Mouse (Mus musculus): ENCODE measurements around the gene Desi2. TPM values are rescaled to one million over a fixed set of nuclear protein-coding genes. Genes with fewer than 3 reads are reported as not detected.
"Not testable (repeated sequence)": the region's sequence is repeated elsewhere in the genome, so short reads cannot be mapped to it uniquely, and the experiment has no call there.

Gene Desi2
- total and polyA plus RNA-seq, 3 experiments: 11.1 to 32.9 (median 14.7) TPM

- H3K9me3 ChIP-seq (replicated peaks; ENCODE audit: low read length): peaks cover 14% of the 10 kb centered on the region
- no peak for TF ChIP-seq TCF12 (IDR thresholded peaks at IDR 0.05; ENCODE audit: low read depth, low read length)
- no peak for TF ChIP-seq POLR2A (IDR thresholded peaks at IDR 0.05; ENCODE audit: low read depth, low read length)
- TF ChIP-seq ELF1 (IDR thresholded peaks at IDR 0.05; ENCODE audit: low read depth, low read length): no peak
- no peak for TF ChIP-seq SMC3 (IDR thresholded peaks at IDR 0.05; ENCODE audit: low read depth, low read length)
- no peak for TF ChIP-seq ETS1 (conservative IDR thresholded peaks at IDR 0.05; ENCODE audit: low read depth, low read length)
- TF ChIP-seq GABPA (IDR thresholded peaks at IDR 0.05; ENCODE audit: insufficient replicate concordance, low read depth, low read length): no peak
- no peak for TF ChIP-seq BHLHE40 (IDR thresholded peaks at IDR 0.05; ENCODE audit: low read depth, low read length)
- no peak overlapping the region for H3K4me3 ChIP-seq (replicated peaks in 1 of 3; ENCODE audit: low read depth in 2 of 3, low read length in 2 of 3, poor library complexity in 1 of 3)
- no peak overlapping the region for H3K4me2 ChIP-seq (ENCODE audit: insufficient read depth, low read depth, poor library complexity, severe bottlenecking)
- H3K9ac ChIP-seq (ENCODE audit: insufficient read depth, low read depth): no peak overlapping the region
- in situ Hi-C loops (cut with MboI; ENCODE audit: low pct_ligation_motif_present, low pct_unique_long_range_greater_than_20kb, low sequenced_read_pairs): no loop called here
- peaks cover 3 to 10% of the 10 kb centered on the region in 2 experiments; a peak in 2 of 4 replicates for H3K4me1 ChIP-seq (ENCODE audit: control insufficient read depth in 1 of 2, insufficient read depth in 2 of 2)
- dilution Hi-C loops (cut with MboI; ENCODE audit: extremely low pct_ligation_motif_present, extremely low pct_unique_long_range_greater_than_20kb, low sequenced_read_pairs): no loop called here
- no peaks in the 10 kb centered on the region for H3K36me3 ChIP-seq (replicated peaks in 1 of 2; ENCODE audit: control insufficient read depth in 1 of 2, insufficient read depth in 1 of 2, low read length in 1 of 2)
- no peaks in the 10 kb centered on the region for H3K79me2 ChIP-seq (replicated peaks; ENCODE audit: control insufficient read depth, extremely low read depth, insufficient read depth, poor library complexity, severe bottlenecking)
- no peak for DNase-seq (ENCODE audit: extremely low read depth)
- H3K27me3 ChIP-seq (replicated peaks): no peaks in the 10 kb centered on the region
- H3K27ac ChIP-seq (ENCODE audit: insufficient read depth, low read depth): no peak overlapping the region
Observed at GRCm38 (mm10) chr1:178276054-178276911, 89.1 kb downstream of the Desi2 start.

- in situ Hi-C loops (cut with MboI; ENCODE audit: low pct_ligation_motif_present, low pct_unique_long_range_greater_than_20kb, low sequenced_read_pairs); H3K4me3 ChIP-seq (replicated peaks in 1 of 3; ENCODE audit: low read depth in 2 of 3, low read length in 2 of 3, poor library complexity in 1 of 3); H3K9ac ChIP-seq (ENCODE audit: insufficient read depth, low read depth); H3K4me1 ChIP-seq (ENCODE audit: control insufficient read depth in 1 of 2, insufficient read depth in 2 of 2); DNase-seq (ENCODE audit: extremely low read depth); H3K27ac ChIP-seq (ENCODE audit: insufficient read depth, low read depth); H3K4me2 ChIP-seq (ENCODE audit: insufficient read depth, low read depth, poor library complexity, severe bottlenecking); H3K79me2 ChIP-seq (replicated peaks; ENCODE audit: control insufficient read depth, extremely low read depth, insufficient read depth, poor library complexity, severe bottlenecking); H3K27me3 ChIP-seq (replicated peaks); dilution Hi-C loops (cut with MboI; ENCODE audit: extremely low pct_ligation_motif_present, extremely low pct_unique_long_range_greater_than_20kb, low sequenced_read_pairs); H3K36me3 ChIP-seq (replicated peaks in 1 of 2; ENCODE audit: control insufficient read depth in 1 of 2, insufficient read depth in 1 of 2, low read length in 1 of 2); H3K9me3 ChIP-seq (replicated peaks; ENCODE audit: low read length): not testable (repeated sequence)
Observed at GRCm38 (mm10) chr1:178283314-178283713, 96.1 kb downstream of the Desi2 start.

- no peak for TF ChIP-seq ZNF384 (IDR thresholded peaks at IDR 0.05; ENCODE audit: low read depth, low read length)
- TF ChIP-seq ZMIZ1 (IDR thresholded peaks at IDR 0.05; ENCODE audit: low read depth, low read length): no peak
- no peak for TF ChIP-seq POLR2AphosphoS2 (IDR thresholded peaks at IDR 0.05; ENCODE audit: low read depth, low read length)
- TF ChIP-seq BHLHE40 (IDR thresholded peaks at IDR 0.05; ENCODE audit: low read depth, low read length): no peak
- no peak for TF ChIP-seq GABPA (IDR thresholded peaks at IDR 0.05; ENCODE audit: insufficient replicate concordance, low read depth, low read length)
- TF ChIP-seq EP300 (IDR thresholded peaks at IDR 0.05; ENCODE audit: low read length): no peak
- TF ChIP-seq HCFC1 (IDR thresholded peaks at IDR 0.05; ENCODE audit: low read depth, low read length): no peak
- no peak for TF ChIP-seq ELF1 (IDR thresholded peaks at IDR 0.05; ENCODE audit: low read depth, low read length)
- no peak for TF ChIP-seq TCF12 (IDR thresholded peaks at IDR 0.05; ENCODE audit: low read depth, low read length)
- TF ChIP-seq MAZ (IDR thresholded peaks at IDR 0.05; ENCODE audit: low read depth, low read length): no peak
- TF ChIP-seq SIN3A (IDR thresholded peaks at IDR 0.05; ENCODE audit: low read length): no peak
- TF ChIP-seq NRF1 (IDR thresholded peaks at IDR 0.05; ENCODE audit: low read depth, low read length): no peak
- TF ChIP-seq MEF2A (IDR thresholded peaks at IDR 0.05; ENCODE audit: borderline replicate concordance, low read depth, low read length): no peak
- no peak for TF ChIP-seq TBP (conservative IDR thresholded peaks at IDR 0.05; ENCODE audit: low read depth, low read length)
- TF ChIP-seq IRF4 (IDR thresholded peaks at IDR 0.05; ENCODE audit: low read depth, low read length): no peak
- no peak for TF ChIP-seq RAD21 (IDR thresholded peaks at IDR 0.05; ENCODE audit: low read depth, low read length)
- TF ChIP-seq ZKSCAN1 (IDR thresholded peaks at IDR 0.05; ENCODE audit: borderline replicate concordance, low read depth, low read length): no peak
- dilution Hi-C loops (cut with MboI; ENCODE audit: extremely low pct_ligation_motif_present, extremely low pct_unique_long_range_greater_than_20kb, low sequenced_read_pairs) (no loop called here), in situ Hi-C loops (cut with MboI; ENCODE audit: low pct_ligation_motif_present, low pct_unique_long_range_greater_than_20kb, low sequenced_read_pairs) (no loop called here)
- no peaks in the 10 kb centered on the region for H3K4me1 ChIP-seq (ENCODE audit: control insufficient read depth in 1 of 2, insufficient read depth in 2 of 2)
- H3K36me3 ChIP-seq (replicated peaks in 1 of 2; ENCODE audit: control insufficient read depth in 1 of 2, insufficient read depth in 1 of 2, low read length in 1 of 2): no peaks in the 10 kb centered on the region
- no peaks in the 10 kb centered on the region for H3K79me2 ChIP-seq (replicated peaks; ENCODE audit: control insufficient read depth, extremely low read depth, insufficient read depth, poor library complexity, severe bottlenecking)
- H3K27ac ChIP-seq (ENCODE audit: insufficient read depth, low read depth): no peak overlapping the region
- no peak overlapping the region for H3K4me2 ChIP-seq (ENCODE audit: insufficient read depth, low read depth, poor library complexity, severe bottlenecking)
- no peak for DNase-seq (ENCODE audit: extremely low read depth)
- H3K27me3 ChIP-seq (replicated peaks): no peaks in the 10 kb centered on the region
- no peak overlapping the region for H3K4me3 ChIP-seq (replicated peaks in 1 of 3; ENCODE audit: low read depth in 2 of 3, low read length in 2 of 3, poor library complexity in 1 of 3)
- H3K9ac ChIP-seq (ENCODE audit: insufficient read depth, low read depth): no peak overlapping the region
- no peaks in the 10 kb centered on the region for H3K9me3 ChIP-seq (replicated peaks; ENCODE audit: low read length)
Observed at GRCm38 (mm10) chr1:178283946-178284720, 96.9 kb downstream of the Desi2 start.
